Mouse (Mus musculus) neural tube, embryonic 15.5 days (tissue): ENCODE results near the gene Bcat2. TPM values are rescaled to one million over a fixed set of nuclear protein-coding genes. Genes with fewer than 3 reads are reported as not detected.
A peak's percentile ranks its signal among the peaks of the same experiment; 100 is the strongest.

Source experiments
- ATAC-seq: fragments of 200-750 bp; cut with Nextera tagmentation; 2 replicates; pipeline ENCODE4 v1.8.0; 2017; ENCODE audit warnings: mild to moderate bottlenecking, moderate TSS enrichment, moderate library complexity; ENCODE audit not compliant: low FRiP score
- H3K27ac ChIP-seq: fragments of 300-500 bp; sonication (generic); replicated peaks from 2 replicates; pipeline ENCODE4 v1.5.1; 2015; ENCODE audit warnings: mild to moderate bottlenecking, inconsistent platforms
- H3K27me3 ChIP-seq: fragments of 300-500 bp; sonication (generic); replicated peaks from 2 replicates; pipeline ENCODE4 v1.6.1; 2015; ENCODE audit warnings: inconsistent platforms
- H3K36me3 ChIP-seq: fragments of 300-500 bp; sonication (generic); 2 replicates; pipeline ENCODE4 v1.6.1; 2015; ENCODE audit warnings: inconsistent platforms
- H3K4me1 ChIP-seq: fragments of 300-500 bp; sonication (generic); 2 replicates; pipeline ENCODE4 v1.6.1; 2015; ENCODE audit warnings: inconsistent platforms
- H3K4me2 ChIP-seq: fragments of 300-500 bp; sonication (generic); 2 replicates; pipeline ENCODE4 v1.6.1; 2015; ENCODE audit warnings: inconsistent platforms, mild to moderate bottlenecking, moderate library complexity
- H3K4me3 ChIP-seq: fragments of 300-500 bp; sonication (generic); replicated peaks from 2 replicates; pipeline ENCODE4 v1.5.1; 2015; ENCODE audit warnings: mild to moderate bottlenecking, inconsistent platforms
- H3K9ac ChIP-seq: fragments of 300-500 bp; sonication (generic); replicated peaks from 2 replicates; pipeline ENCODE4 v1.6.1; 2015; ENCODE audit warnings: mild to moderate bottlenecking, inconsistent platforms
- H3K9me3 ChIP-seq: fragments of 300-500 bp; sonication (generic); replicated peaks from 2 replicates; pipeline ENCODE4 v1.6.1; 2016; ENCODE audit warnings: inconsistent platforms
- WGBS: fragments of 180-500 bp; shearing (Covaris S2); methylation state at CpG from one replicate; pipeline ENCODE4 v1.1.7; 2015; ENCODE audit warnings: mixed read lengths; 5-methylcytosine and 5-hydroxymethylcytosine counted together
- polyA plus RNA-seq: library from polyadenylated mRNA; unstranded; fragments of >200 nt; fragmentation: Nextera tagmentation; extraction: Ambion mirVana; gene quantifications from 2 replicates; pipeline ENCODE4 v1.2.1, GENCODE M21; 2015

Bcat2 gene
- polyA plus RNA-seq, 1 experiment from 2014 or later, result 25.4 TPM

DNA sequence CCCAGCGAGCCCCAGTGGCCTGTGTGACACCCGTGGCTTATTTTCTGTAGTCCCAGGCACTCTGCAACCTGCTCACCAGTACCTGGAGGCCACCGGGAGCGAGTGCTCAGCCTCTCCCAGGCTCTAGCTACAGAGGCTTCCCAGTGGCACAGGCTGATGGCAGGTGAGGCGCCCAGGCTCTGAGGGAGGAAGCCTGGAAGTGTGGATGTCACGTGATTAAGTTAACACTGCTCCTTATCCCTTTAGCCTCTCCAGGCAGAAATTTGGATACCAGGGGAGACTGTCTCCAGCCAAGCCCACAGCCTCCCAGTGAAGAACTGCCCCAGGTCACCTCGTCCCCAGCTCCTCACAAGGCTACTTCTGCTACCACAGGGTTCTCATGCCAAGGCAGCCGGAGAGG lies 16.4 kb upstream of the Bcat2 start:
- H3K9ac ChIP-seq, result no peak overlapping the region
- no peaks in the 10 kb centered on the region for H3K9me3 ChIP-seq
- H3K27ac ChIP-seq, result no peak overlapping the region
- no peaks in the 10 kb centered on the region for H3K27me3 ChIP-seq
- H3K4me1 ChIP-seq, result no peaks in the 10 kb centered on the region
- H3K4me2 ChIP-seq, result no peak overlapping the region
- WGBS, result 71% methylated on average over 8 of the region's 8 CpGs
- H3K4me3 ChIP-seq, result no peak overlapping the region
- no peak for ATAC-seq
- H3K36me3 ChIP-seq, result no peaks in the 10 kb centered on the region

DNA sequence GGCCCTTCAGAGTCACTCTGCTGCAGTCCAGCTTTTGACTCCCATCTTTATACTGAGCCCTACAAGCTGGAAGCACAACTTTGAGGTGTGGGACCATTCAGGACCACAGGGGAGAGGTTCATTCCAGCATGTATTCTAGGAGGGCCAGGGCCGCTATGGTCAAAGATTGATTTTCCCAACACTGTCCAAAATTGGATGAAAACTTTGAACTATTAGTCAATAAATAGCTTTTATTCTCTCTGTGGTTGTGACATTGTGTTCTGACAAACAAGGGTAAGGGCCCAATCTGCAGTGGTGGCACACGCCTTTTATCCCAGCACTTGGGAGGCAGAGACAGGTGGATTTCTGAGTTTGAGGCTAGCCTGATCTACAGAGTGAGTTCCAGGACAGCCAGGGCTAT lies 16.0 kb upstream of the Bcat2 start:
- H3K4me3 ChIP-seq, result no peak overlapping the region
- WGBS, result 89% methylated on average over 2 of the region's 2 CpGs
- no peak for ATAC-seq
- H3K36me3 ChIP-seq, result no peaks in the 10 kb centered on the region
- no peak overlapping the region for H3K27ac ChIP-seq
- no peaks in the 10 kb centered on the region for H3K27me3 ChIP-seq
- H3K9ac ChIP-seq, result no peak overlapping the region
- no peaks in the 10 kb centered on the region for H3K4me1 ChIP-seq
- no peaks in the 10 kb centered on the region for H3K9me3 ChIP-seq
- no peak overlapping the region for H3K4me2 ChIP-seq

DNA sequence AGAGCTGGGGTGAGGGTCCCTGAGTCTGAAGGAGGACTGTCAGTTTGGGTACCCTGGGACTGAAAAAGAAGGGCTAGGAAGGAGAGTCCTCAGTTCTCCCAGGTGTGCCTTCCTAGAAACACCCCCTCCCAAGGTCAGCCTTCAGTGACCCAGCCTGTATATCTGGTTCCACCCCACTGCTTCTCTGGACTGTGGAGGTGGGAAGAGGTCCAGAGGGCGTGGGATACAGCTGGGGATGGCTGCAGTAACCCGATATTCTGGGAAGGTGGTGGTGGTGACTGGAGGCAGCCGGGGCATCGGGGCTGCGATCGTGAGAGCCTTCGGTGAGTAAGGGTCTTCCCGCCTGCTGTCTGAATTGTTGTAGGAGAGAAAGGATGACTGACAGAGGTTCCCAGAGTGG lies 15.2 kb upstream of the Bcat2 start, which contains the start of gene Hsd17b14:
Gene Hsd17b14 (plus strand): TSS at position 150 of the 400 bp plus-strand sequence.
- Histone ChIP-seq H3K36me3 (no peaks in the 10 kb centered on the region), H3K9ac (no peak within 1 kb of the TSS), H3K4me3 (no peak within 1 kb of the TSS), H3K27me3 (no peaks in the 10 kb centered on the region), H3K27ac (no peak within 1 kb of the TSS), H3K9me3 (no peaks in the 10 kb centered on the region), H3K4me2 (no peak within 1 kb of the TSS), H3K4me1 (no peaks in the 10 kb centered on the region)
- 56% methylated on average over 8 of the region's 8 CpGs for WGBS
- ATAC-seq, result no peak

DNA sequence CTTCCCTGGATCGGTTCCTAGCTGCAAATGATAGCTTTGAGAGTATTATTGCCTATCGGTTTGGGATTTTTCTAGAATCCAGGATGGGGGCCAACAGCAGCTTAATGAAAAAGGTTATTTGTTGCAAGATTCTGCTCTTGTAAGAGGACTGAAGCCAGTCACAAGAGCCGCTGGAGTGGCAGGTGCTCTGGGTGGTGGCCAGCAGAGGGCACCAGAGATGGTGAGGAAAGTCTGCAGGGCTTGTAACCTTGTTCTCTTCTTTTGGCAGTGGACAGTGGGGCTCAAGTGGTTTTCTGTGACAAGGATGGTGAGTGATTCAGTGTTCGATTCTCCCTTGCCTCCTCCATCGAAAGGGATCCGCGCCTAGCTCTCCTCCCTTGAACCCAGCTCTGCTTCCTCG lies 14.2 kb upstream of the Bcat2 start:
- Histone ChIP-seq H3K27me3 (no peaks in the 10 kb centered on the region), H3K4me1 (no peaks in the 10 kb centered on the region), H3K9me3 (no peaks in the 10 kb centered on the region), H3K4me3 (no peak overlapping the region), H3K27ac (no peak overlapping the region), H3K36me3 (no peaks in the 10 kb centered on the region), H3K4me2 (no peak overlapping the region), H3K9ac (no peak overlapping the region)
- no peak for ATAC-seq
- 37% methylated on average over 8 of the region's 8 CpGs for WGBS

DNA sequence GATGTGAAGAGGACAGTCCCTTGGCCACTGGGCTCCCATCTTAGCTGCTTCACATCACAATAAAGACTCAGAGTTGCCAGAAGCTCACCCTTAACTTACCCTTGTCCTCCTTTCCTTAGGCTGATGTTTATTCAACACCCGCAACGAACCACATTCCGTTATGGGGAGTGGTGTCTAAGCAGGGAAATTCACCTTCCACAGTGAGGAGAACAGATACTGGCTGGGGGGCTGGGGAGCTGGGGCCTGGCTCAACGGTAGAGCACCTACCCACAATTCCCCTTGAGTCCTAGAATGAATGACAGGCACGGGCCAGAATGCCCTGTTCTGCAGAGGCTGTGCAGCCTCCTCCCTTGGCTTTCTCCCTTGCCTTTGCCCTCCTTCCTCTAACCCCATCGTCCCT lies 11.0 kb upstream of the Bcat2 start:
- Histone ChIP-seq H3K27me3 (no peaks in the 10 kb centered on the region), H3K36me3 (no peaks in the 10 kb centered on the region), H3K4me3 (no peak overlapping the region), H3K27ac (no peak overlapping the region), H3K9me3 (no peaks in the 10 kb centered on the region), H3K4me2 (no peak overlapping the region), H3K9ac (no peak overlapping the region), H3K4me1 (peaks cover 5% of the 10 kb centered on the region; the same call in 1 of the 2 replicates)
- 67% methylated on average over 6 of the region's 6 CpGs for WGBS
- ATAC-seq, result no peak

DNA sequence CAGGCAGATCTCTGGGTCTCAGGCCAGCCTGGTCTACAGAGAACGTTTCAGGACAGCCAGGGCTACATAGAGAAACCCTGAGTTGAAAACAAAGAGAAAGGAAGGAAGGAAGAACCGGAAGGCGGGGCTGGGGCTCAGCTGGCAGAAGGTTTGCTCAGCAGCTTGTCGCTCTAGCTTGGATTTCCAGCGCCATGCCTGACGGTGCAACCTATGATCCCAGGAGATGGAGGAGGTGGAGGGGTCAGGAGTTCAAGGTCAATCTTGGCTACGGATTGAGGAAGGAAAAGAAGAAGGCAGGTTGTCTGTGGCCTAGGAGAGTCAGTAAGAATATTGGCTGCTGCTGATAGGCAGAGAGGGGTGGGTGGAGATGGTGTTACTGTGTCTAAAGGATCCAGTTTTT lies 9.7 kb upstream of the Bcat2 start:
- Histone ChIP-seq H3K4me2 (no peak overlapping the region), H3K9me3 (no peaks in the 10 kb centered on the region), H3K36me3 (no peaks in the 10 kb centered on the region), H3K4me3 (no peak overlapping the region), H3K27ac (no peak overlapping the region), H3K27me3 (no peaks in the 10 kb centered on the region), H3K9ac (no peak overlapping the region), H3K4me1 (peaks cover 5% of the 10 kb centered on the region; the same call in 1 of the 2 replicates)
- no peak for ATAC-seq
- 84% methylated on average over 7 of the region's 7 CpGs for WGBS

DNA sequence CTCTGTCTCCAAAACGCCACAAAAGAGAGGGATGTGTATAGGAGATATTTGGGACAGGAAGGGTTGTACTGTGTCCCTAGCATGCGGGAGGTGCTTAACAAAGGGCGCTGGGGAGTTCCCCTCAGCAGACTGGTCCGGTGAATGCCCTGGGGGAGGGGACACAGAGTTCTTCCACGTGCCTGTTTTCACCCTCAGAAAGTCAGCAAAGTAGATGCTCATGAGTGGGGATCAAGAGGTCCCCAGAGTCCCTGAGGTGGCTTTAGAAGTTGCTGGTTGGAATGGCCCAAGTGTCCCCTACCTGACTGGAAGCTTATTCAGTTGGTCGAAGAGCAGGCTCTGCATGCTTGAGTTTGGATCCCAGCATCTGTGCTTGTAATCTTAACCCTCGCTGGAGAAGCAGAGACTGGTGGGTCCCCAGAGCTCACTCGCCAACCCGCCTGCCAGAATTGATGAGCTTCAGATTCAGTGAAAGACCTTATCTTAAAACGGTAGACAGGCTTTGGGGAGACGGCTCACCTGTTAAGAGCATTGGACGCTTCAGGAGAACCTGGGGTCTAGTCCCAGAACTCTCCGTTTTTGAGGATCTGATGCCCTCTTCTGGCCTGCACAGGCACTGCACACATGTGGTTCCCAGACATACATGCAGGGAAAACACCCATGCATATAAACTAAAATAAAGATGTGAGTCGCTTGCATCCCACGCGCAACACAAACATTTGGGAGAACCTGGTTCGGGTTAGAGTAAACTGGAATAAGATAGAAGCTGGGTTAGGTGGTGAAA lies 8.9 kb upstream of the Bcat2 start:
- Histone ChIP-seq H3K4me1 (peaks cover 5% of the 10 kb centered on the region; the same call in 1 of the 2 replicates), H3K9ac (no peak overlapping the region), H3K9me3 (no peaks in the 10 kb centered on the region), H3K27me3 (no peaks in the 10 kb centered on the region), H3K4me3 (no peak overlapping the region), H3K4me2 (peak overlapping the region; percentile 25; the same call in 1 of the 2 replicates), H3K36me3 (no peaks in the 10 kb centered on the region), H3K27ac (no peak overlapping the region)
- WGBS, result 27% methylated on average over 17 of the region's 17 CpGs
- 0 out of 2 replicates have a peak, but pooled peaks have one; percentile 50 for ATAC-seq

DNA sequence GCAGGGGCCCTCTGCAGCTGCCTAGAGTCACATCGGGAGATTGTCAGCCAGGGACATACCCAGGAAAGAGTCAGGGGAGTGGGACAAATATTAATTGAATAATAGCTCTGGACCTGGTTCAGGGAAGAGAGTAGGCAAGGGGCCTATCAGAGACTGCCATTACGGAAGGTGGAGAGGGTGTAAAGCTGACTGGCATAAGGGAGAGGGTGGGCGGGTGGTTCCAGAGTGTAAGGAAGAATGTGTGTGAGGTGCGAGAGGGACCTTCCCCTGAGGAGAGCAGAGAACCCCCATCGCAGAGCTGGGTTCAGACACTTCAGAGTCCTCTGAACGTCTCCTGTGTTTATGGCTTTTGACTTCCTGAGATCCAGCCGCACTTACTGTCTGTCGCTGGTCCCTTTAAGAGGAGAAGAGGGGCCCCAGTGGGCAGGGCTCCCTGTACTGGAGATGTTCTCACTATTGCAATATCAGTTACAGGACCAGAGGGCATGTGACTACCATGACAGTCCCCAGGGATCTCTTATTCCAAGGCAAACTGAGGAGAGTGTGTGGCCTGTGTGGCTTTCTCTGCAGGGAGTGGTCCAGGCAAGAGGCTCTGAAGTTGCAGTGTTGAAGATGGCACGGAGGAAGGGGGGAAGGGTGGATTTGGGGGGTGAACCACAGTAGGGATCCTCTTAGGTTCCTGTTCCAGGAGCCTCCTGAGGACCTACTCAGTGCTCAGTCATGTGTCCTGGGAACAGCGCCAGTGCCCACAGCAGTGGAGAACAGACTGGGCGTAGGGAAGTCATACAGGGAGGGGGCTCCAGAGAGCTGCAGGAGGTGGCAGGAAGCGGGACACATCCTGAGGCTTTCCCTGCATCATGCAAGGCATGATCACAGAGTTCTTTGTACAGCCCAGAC lies 8.1 kb upstream of the Bcat2 start:
- no peak overlapping the region for H3K9ac ChIP-seq
- ATAC-seq, result peak; percentile 15; the same call in 1 of the 2 replicates
- H3K4me3 ChIP-seq, result no peak overlapping the region
- no peak overlapping the region for H3K27ac ChIP-seq
- no peak overlapping the region for H3K4me2 ChIP-seq
- H3K4me1 ChIP-seq, result peaks cover 5% of the 10 kb centered on the region; the same call in 1 of the 2 replicates
- no peaks in the 10 kb centered on the region for H3K27me3 ChIP-seq
- whole genome bisulfite sequencing, result 52% methylated on average over 12 of the region's 12 CpGs
- H3K9me3 ChIP-seq, result no peaks in the 10 kb centered on the region
- no peaks in the 10 kb centered on the region for H3K36me3 ChIP-seq

DNA sequence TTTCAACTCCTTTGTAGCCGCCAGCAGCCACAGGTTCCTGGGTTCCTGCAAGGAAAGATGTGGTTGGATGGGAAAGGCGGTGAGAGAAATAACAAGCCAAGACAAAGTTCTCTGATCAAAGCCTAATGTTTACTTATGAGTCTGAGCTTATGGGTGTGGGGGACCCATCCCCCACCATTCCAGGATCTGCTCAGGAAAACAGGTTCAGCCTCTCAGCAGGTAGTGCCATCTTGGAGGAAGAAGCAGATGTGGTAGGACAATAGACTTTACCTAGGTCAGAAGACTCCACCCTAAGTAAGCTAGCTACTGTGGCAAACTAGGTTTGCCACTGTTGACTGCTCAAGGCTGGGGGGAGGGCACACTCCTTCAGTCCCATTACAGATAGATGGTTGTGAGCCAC lies 5.1 kb upstream of the Bcat2 start:
- ATAC-seq, result no peak
- WGBS, result 74% methylated on average over 2 of the region's 2 CpGs
- no peaks in the 10 kb centered on the region for H3K36me3 ChIP-seq
- H3K27ac ChIP-seq, result no peak overlapping the region
- H3K4me2 ChIP-seq, result no peak overlapping the region
- H3K4me1 ChIP-seq, result peaks cover 25% of the 10 kb centered on the region
- H3K9ac ChIP-seq, result no peak overlapping the region
- no peaks in the 10 kb centered on the region for H3K9me3 ChIP-seq
- H3K4me3 ChIP-seq, result no peak overlapping the region
- H3K27me3 ChIP-seq, result no peaks in the 10 kb centered on the region

DNA sequence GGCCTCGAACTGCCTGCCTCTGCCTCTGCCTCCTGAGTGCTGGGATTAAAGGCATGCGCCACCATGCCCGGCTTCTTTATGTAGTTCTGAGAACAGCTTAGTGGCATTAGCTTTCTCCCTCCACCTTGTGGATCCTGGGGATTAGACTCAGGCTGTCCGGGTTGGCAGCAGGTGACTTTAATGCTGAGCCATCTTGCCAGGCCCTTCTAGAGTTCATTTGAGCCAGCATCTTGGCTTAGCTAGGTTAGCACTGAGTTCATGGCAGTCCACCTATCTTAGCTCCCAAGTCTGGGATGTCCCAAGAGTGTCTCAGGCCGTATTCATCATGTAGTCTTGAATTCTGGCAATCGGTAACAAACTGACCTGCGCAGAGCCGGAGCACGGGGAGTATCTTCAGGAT lies 4.5 kb upstream of the Bcat2 start:
- peaks cover 27% of the 10 kb centered on the region for H3K4me1 ChIP-seq
- no peak overlapping the region for H3K4me2 ChIP-seq
- H3K27ac ChIP-seq, result no peak overlapping the region
- no peaks in the 10 kb centered on the region for H3K27me3 ChIP-seq
- no peak for ATAC-seq
- no peaks in the 10 kb centered on the region for H3K36me3 ChIP-seq
- whole genome bisulfite sequencing, result 93% methylated on average over 9 of the region's 9 CpGs
- no peak overlapping the region for H3K4me3 ChIP-seq
- H3K9ac ChIP-seq, result no peak overlapping the region
- H3K9me3 ChIP-seq, result no peaks in the 10 kb centered on the region

DNA sequence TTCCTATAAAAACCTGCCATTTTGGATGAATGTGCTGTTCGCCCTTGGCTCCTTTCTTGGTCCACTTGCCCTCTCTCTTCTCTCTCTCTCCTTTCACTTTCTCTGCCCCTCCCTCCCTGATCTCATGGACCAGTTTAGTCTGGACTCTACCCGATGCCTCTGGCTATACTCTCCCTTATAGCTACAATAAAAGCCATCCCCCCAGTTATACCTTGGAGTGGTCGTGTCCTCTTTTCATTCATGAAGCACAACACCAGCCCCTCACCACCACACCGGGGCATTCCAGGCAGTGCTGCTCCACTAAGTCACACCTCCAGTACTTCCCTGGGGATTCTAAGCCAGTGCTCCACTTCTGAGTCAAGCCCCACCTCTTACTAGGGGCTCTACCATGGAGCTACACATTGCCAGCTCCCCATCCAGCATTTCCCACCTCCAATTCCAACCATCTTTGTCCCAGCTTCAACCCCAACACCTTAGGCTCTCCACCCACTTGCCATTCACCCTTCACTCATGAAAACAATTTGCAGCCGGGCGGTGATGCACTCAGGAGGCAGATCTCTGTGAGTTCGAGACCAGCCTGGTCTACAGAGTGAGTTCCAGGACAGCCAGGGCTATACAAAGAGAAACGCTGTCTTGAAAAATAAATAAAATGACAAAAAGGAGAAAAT lies 2.7 kb upstream of the Bcat2 start:
- H3K4me3 ChIP-seq, result no peak overlapping the region
- peak overlapping the region; percentile 50; the same call in 1 of the 2 replicates for H3K9ac ChIP-seq
- ATAC-seq, result no peak

More for the DNA sequence above, 2.7 kb upstream of the Bcat2 start:
- WGBS, result 75% methylated on average over 8 of the region's 8 CpGs
- Histone ChIP-seq H3K27me3 (no peaks in the 10 kb centered on the region), H3K4me1 (peaks cover 38% of the 10 kb centered on the region), H3K9me3 (no peaks in the 10 kb centered on the region), H3K27ac (peak overlapping the region; percentile 88; the same call in 1 of the 2 replicates), H3K4me2 (peak overlapping the region; percentile 85), H3K36me3 (no peaks in the 10 kb centered on the region)
